Mouse (Mus musculus) erythroblast, embryonic 14.5 days (primary cell): ENCODE data around the gene Anapc11. TPM values are rescaled to one million over a fixed set of nuclear protein-coding genes. Genes with fewer than 3 reads are reported as not detected.
"Not testable (repeated sequence)": the region's sequence is repeated elsewhere in the genome, so short reads cannot be mapped to it uniquely, and the experiment has no call there.

Source experiments
- H3K27me3 ChIP-seq: 2 replicates; pipeline ENCODE4 v1.6.1; 2012; ENCODE audit warnings: inconsistent platforms; ENCODE audit not compliant: control insufficient read depth
- H3K36me3 ChIP-seq: 2 replicates; pipeline ENCODE4 v1.6.1; 2012; ENCODE audit warnings: mild to moderate bottlenecking, inconsistent platforms; ENCODE audit not compliant: control insufficient read depth
- H3K4me1 ChIP-seq: 2 replicates; pipeline ENCODE4 v1.6.1; 2012; ENCODE audit warnings: inconsistent platforms; ENCODE audit not compliant: control insufficient read depth
- H3K4me3 ChIP-seq: replicated peaks from 2 replicates; pipeline ENCODE3; 2012; ENCODE audit warnings: moderate library complexity, mild to moderate bottlenecking, inconsistent platforms
- H3K9me3 ChIP-seq: 2 replicates; pipeline ENCODE4 v1.6.1; 2012; ENCODE audit warnings: low read length, inconsistent platforms, mixed read lengths; ENCODE audit not compliant: control insufficient read depth
- GATA1 ChIP-seq: IDR thresholded peaks from 2 replicates; pipeline ENCODE4 v1.6.1; 2012; ENCODE audit warnings: low read length, inconsistent platforms, mixed read lengths
- TAL1 ChIP-seq: IDR thresholded peaks from 3 replicates; pipeline ENCODE4 v1.6.1; 2012; ENCODE audit warnings: low read length, inconsistent platforms, mixed read lengths
- polyA plus RNA-seq: library from polyadenylated mRNA; stranded (reverse); fragments of >175 nt; gene quantifications from 2 replicates; pipeline ENCODE4 v1.2.3, GENCODE M21; 2012

Gene Anapc11
- polyA plus RNA-seq, result 12.9 and 19.1 TPM in 2 replicates

DNA sequence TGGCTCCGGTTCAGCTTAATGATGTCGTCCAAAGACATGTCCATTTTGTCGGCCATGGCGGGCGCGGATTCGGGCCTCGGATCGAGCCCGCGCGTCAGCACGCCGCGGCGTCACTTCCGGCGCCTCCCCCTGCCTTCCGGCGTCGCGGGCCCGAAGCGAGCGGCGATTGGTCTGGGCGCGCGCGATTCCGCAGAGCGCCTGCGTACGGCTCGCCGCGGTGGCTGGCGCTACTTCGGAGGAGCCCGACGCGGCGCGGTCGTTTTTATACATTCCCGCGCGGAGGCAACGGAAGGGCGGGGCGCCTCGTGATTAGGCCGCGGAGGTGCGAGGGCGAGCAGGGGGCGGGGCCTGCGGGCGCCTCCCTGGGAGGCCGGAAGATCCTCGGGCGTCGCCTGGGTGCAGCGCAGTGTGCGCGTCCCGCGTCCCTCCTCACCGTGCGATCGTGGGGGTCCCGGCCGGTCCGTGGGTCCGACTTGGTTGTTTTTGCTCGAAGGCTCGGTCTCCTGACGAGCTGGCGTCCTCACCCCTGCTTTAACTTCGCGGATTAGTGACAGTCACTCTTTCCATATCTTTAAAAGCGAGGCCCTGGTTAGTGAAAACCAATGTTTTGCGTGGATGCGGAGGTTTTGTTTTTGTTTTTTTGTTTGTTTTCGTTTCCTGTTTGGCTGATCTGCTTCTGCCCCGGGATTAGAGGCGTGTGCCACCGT, at the start of gene Anapc11, which contains the start of gene Alyref:
TSS of gene Anapc11 (plus strand) at position 139 of the 707 bp plus-strand sequence.
TSS of gene Alyref (minus strand) at position 83 of the 707 bp plus-strand sequence.
- H3K36me3 ChIP-seq, result peaks cover 76% of the 10 kb centered on the region
- H3K9me3 ChIP-seq, result no peaks in the 10 kb centered on the region

DNA sequence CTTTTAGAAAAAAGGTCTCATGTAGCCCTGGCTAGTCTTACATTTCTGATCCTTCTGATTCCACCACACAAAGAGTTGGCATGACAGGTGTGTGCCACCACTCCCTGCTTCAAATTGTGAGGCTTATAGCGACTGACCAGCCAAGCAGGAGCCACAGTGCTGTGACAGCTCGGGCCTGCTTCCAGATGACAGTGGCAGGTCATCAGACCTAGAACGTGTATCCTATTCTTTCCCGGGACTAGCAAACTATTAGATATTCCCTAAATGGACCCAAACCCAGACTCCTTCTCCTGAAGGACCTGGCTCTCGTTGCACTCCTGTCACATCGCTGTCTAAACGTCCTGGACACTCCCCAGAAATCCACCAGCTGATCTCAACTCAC, 49.4 kb upstream of the Anapc11 start:
- Histone ChIP-seq H3K9me3 (no peaks in the 10 kb centered on the region), H3K4me1 (peaks cover 35% of the 10 kb centered on the region), H3K4me3 (peak overlapping the region; percentile 80), H3K27me3 (no peaks in the 10 kb centered on the region), H3K36me3 (peaks cover 13% of the 10 kb centered on the region)
- TF ChIP-seq GATA1 (no peak), TAL1 (no peak)

More for the DNA sequence above, at the start of gene Anapc11, which contains the start of gene Alyref:
- peak within 1 kb of the TSS; percentile 97 for H3K4me3 ChIP-seq
- no peak for TF ChIP-seq GATA1
- no peak for TF ChIP-seq TAL1
- H3K27me3 ChIP-seq, result no peaks in the 10 kb centered on the region
- peaks cover 79% of the 10 kb centered on the region for H3K4me1 ChIP-seq

GRCm38 (mm10) chr11:120549168-120549945, 48.9 kb upstream of the Anapc11 start, which contains the start of gene Mcrip1:
Mcrip1 (minus strand) TSS chr11:120549727.
- Histone ChIP-seq H3K4me1 (peaks cover 35% of the 10 kb centered on the region), H3K36me3 (peaks cover 7% of the 10 kb centered on the region), H3K9me3 (no peaks in the 10 kb centered on the region), H3K4me3 (peak within 1 kb of the TSS; percentile 80), H3K27me3 (no peaks in the 10 kb centered on the region)
- TF ChIP-seq TAL1 (no peak), GATA1 (no peak)

DNA sequence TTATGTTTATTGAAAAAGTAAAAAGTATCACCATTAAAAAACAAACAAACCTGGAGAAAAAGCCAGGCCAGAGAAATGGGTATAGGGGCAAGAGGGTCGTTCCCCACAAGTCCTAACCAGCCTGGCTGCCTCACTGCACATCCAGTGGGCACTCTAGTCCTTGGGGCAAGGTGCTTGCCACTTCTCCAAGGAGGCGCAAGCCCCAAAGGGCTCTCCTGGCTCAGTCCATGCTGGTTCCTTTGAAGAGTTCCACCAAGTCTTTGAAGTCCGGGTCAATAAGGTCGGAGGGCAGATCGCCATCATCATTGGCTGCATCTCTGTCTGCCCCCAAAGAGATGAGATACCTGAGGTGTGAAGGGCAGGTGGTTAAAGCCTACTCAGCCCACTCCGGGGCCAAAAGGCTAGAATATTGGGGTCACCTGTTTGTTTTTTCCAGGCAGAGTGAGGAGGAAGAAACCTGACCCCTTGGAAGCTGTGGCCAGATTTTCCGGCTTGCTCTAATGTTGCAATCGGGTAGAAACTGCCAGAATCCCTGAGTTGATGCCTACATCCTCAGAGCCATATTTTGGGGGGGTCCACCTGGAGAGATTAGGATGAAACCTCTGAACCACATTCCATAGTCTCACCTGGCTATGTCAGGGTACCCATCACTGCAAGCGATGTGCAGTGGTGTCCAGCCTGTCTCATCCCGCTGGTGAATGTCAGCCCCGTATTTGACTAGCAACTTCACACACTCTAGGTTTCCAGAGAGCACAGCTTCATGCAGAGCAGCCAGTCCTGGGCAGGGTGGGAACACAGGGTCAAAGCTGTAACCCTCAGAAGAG, 48.0 kb upstream of the Anapc11 start:
- Histone ChIP-seq H3K4me1 (peaks cover 35% of the 10 kb centered on the region), H3K36me3 (no peaks in the 10 kb centered on the region), H3K9me3 (no peaks in the 10 kb centered on the region), H3K4me3 (peak overlapping the region; percentile 80), H3K27me3 (no peaks in the 10 kb centered on the region)
- TF ChIP-seq TAL1, result no peak
- no peak for TF ChIP-seq GATA1

DNA sequence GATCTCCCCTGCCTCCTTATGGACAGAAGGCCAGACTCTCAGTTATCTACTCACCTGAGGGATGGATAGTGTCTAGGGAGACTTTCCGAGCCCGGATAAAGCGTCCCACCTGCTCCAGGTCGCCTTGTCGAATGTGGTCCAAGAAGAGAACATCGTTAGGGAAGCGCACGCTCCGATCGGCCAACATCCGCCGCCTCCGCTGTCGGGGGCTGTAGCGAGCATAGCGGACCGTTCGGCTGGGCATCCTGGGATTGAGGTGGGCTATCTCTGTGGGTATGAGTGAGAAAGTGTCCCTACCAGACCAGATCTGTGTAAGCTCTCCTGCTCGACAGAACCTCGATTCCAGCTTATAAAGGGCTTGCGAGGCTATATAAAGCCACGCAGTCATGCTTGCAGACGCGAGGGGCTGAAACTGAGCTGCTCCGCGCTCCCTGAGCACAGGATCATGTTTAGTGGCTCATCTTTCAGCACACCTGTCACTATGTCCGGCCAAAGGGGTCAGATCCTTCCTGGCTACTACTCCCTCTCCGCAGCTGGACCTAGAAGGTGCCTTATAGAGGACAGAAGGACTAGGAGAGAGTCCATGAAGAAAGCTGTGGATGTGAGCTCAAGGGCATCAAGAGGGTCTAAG, 47.3 kb upstream of the Anapc11 start, which contains the start of gene Ppp1r27:
TSS of gene Ppp1r27 (minus strand) at position 323 of the 631 bp plus-strand sequence.
- Histone ChIP-seq H3K9me3 (no peaks in the 10 kb centered on the region), H3K4me3 (peak within 1 kb of the TSS; percentile 80), H3K27me3 (no peaks in the 10 kb centered on the region), H3K4me1 (peaks cover 35% of the 10 kb centered on the region), H3K36me3 (no peaks in the 10 kb centered on the region)
- TF ChIP-seq GATA1 (no peak), TAL1 (no peak)

GRCm38 (mm10) chr11:120552736-120553135, 45.5 kb upstream of the Anapc11 start:
- Histone ChIP-seq H3K27me3 (no peaks in the 10 kb centered on the region), H3K4me3 (no peak overlapping the region), H3K4me1 (peaks cover 29% of the 10 kb centered on the region), H3K9me3 (0 out of 2 replicates have a peak, but pooled peaks cover 2% of the 10 kb centered on the region), H3K36me3 (no peaks in the 10 kb centered on the region)
- TF ChIP-seq TAL1 (no peak), GATA1 (no peak)

- Histone ChIP-seq H3K36me3 (peaks cover 8% of the 10 kb centered on the region), H3K4me1 (peaks cover 10% of the 10 kb centered on the region), H3K9me3 (0 out of 2 replicates have a peak, but pooled peaks cover 2% of the 10 kb centered on the region), H3K27me3 (no peaks in the 10 kb centered on the region), H3K4me3 (no peak overlapping the region)
- TF ChIP-seq GATA1 (no peak), TAL1 (no peak)
These were observed 43.4 kb upstream of the Anapc11 start for GRCm38 (mm10) chr11:120554834-120555233.

DNA sequence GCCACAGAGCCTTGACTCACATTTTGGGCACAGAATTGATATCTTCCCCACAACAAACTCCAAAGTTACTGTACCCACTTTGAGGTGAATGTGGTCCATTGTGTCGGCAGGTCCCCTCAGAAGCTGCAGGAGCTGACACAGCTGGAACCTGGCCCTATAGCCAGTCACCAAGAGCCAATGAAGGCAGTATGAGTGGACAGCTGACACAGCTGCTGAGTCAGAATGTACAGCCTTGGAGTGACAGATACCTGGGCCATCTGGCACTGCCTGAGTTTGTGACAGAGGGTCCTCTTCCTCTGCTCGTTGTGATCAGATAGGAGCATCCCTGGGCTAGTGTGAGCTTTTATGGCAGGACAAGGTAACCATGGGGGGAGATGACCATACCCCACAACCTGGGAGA, 43.0 kb upstream of the Anapc11 start:
- H3K36me3 ChIP-seq, result peaks cover 12% of the 10 kb centered on the region
- TF ChIP-seq TAL1 (no peak), GATA1 (no peak)
- no peak overlapping the region for H3K4me3 ChIP-seq
- H3K4me1 ChIP-seq, result peaks cover 6% of the 10 kb centered on the region
- no peaks in the 10 kb centered on the region for H3K27me3 ChIP-seq
- 0 out of 2 replicates have a peak, but pooled peaks cover 2% of the 10 kb centered on the region for H3K9me3 ChIP-seq

DNA sequence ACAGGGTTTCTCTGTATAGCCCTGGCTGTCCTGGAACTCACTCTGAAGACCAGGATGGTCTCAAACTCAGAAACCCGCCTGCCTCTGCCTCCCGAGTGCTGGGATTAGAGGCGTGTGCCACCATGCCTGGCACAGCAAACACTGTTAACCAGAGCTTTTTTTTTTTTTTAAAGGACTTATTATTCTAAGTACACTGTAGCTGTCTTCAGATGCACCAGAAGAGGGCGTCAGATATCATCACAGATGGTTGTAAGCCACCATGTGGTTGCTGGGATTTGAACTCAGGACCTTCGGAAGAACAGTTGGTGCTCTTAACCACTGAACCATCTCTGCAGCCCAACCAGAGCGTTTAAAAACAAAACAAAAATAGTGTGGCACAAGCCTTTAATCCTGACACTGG, 39.4 kb upstream of the Anapc11 start:
- not testable (repeated sequence) for H3K9me3 ChIP-seq, H3K4me1 ChIP-seq, H3K27me3 ChIP-seq, H3K4me3 ChIP-seq
- H3K36me3 ChIP-seq, result peaks cover 48% of the 10 kb centered on the region
